Mouse (Mus musculus): Measurements from ENCODE around the gene Arnt2. TPM values are rescaled to one million over a fixed set of nuclear protein-coding genes. Genes with fewer than 3 reads are reported as not detected.

Arnt2 gene
- polyA plus RNA-seq, 1 experiment from 2014 or later, result 1.9 TPM

DNA sequence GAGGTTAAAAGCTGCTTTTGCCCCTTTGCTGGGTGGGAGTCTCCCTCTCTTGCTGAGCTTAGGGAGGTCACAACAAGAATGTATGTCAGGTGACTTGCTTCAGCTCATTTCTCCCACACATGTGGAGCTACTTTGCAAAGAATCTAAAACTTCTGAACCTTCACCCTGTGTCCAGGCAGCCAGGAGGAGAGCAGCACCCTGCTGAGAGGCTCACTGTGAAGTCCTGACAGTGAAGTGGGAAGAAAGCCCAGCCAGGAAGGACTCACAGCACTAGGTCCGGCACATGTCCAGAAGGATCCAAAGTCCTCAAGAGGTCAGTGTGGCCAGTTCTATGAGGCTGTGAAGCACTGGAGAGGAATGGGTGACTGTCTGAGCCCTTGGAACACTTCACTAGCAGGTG lies 51.5 kb downstream of the Arnt2 start:
- H3K36me3 ChIP-seq (ENCODE audit: control insufficient read depth, insufficient read depth, low read length), result no peaks in the 10 kb centered on the region
- H3K9ac ChIP-seq (ENCODE audit: low read depth, low read length), result no peak overlapping the region
- no peaks in the 10 kb centered on the region for H3K27me3 ChIP-seq (replicated peaks; ENCODE audit: control insufficient read depth, insufficient read depth, low read length)
- no peak overlapping the region for H3K27ac ChIP-seq (ENCODE audit: low read length)
- H3K4me2 ChIP-seq (ENCODE audit: low read depth, low read length), result no peak overlapping the region
- WGBS, result 65% methylated on average over 1 of the region's 1 CpGs
- no peak overlapping the region for H3K4me3 ChIP-seq (ENCODE audit: low read length)
- 0 out of 2 replicates have a peak, but pooled peaks cover 3% of the 10 kb centered on the region for H3K4me1 ChIP-seq (ENCODE audit: control insufficient read depth, insufficient read depth, low read length)
- no peak for ATAC-seq
- no peaks in the 10 kb centered on the region for H3K9me3 ChIP-seq (ENCODE audit: control insufficient read depth, low read length)

DNA sequence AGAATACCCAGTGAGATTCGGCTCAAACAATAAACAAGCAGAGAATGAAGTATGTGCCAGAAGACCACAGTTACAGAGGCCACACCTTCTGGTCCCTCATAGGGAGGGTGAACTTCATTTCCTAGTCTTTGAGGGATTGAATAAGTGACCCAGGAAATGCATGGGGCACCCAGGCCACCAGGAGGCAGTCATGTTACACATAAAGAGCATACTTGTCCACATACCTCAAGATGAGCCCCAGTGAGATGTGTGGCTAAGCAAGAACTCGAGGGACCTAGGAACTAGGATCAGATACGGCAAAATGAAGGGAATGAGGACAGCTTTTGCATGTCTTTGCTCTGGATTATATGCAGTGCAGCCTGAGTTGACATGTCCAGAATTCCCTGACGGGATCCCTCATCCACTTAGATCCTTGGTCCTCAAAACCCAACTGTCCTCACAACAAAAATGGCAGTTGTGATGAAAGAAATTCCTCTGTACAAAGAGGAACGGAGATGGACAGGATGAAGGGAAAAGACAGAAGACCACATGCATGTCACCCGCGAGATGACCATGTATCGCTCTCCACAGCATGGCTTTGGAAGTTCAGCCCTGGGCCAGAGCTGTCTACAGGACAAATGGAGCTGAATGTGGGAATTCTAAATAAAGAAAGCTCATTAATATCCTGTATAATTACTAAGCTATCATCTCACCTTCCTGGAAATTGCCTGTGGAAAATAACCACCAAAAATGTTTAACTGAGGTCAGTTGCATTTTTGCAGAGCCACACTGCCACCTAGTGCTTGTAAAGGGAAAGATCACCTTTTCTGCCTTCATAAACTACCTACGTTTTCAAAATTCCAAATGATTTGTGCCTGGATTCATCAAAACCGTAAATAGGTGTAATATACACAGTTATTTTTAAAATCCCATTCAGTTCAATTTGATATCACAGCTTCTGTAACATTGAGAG lies 54.1 kb downstream of the Arnt2 start:
- no peak overlapping the region for H3K27ac ChIP-seq (ENCODE audit: low read length)
- 61% methylated on average over 10 of the region's 10 CpGs for WGBS
- H3K4me3 ChIP-seq (ENCODE audit: low read length), result no peak overlapping the region
- no peaks in the 10 kb centered on the region for H3K27me3 ChIP-seq (replicated peaks; ENCODE audit: control insufficient read depth, insufficient read depth, low read length)
- 0 out of 2 replicates have a peak, but pooled peaks cover 3% of the 10 kb centered on the region for H3K4me1 ChIP-seq (ENCODE audit: control insufficient read depth, insufficient read depth, low read length)
- ATAC-seq, result peak; percentile 38; the same call in 1 of the 2 replicates
- H3K36me3 ChIP-seq (ENCODE audit: control insufficient read depth, insufficient read depth, low read length), result no peaks in the 10 kb centered on the region
- H3K9ac ChIP-seq (ENCODE audit: low read depth, low read length), result no peak overlapping the region
- no peak overlapping the region for H3K4me2 ChIP-seq (ENCODE audit: low read depth, low read length)
- no peaks in the 10 kb centered on the region for H3K9me3 ChIP-seq (ENCODE audit: control insufficient read depth, low read length)

DNA sequence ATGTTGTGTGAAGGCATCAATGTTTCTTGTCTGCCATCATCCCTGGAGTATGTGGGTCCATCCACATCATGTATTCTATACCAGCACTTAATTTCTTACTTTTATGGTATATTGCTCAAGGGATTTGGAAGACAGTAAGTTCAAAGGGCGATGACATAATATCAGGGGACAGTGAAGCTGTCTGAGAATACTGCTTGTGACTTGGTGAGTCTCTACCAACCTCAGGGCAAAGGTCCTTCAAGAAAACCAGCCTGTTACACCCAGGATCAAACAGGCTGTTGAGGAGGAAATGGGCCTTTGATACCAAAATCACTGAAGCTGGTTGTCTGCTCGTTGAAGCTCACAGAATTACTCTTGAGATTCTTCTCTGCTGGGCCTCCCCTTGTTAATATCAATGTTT lies 55.1 kb downstream of the Arnt2 start:
- WGBS, result 68% methylated on average over 2 of the region's 2 CpGs
- Histone ChIP-seq H3K36me3 (ENCODE audit: control insufficient read depth, insufficient read depth, low read length) (no peaks in the 10 kb centered on the region), H3K4me2 (ENCODE audit: low read depth, low read length) (no peak overlapping the region), H3K4me3 (ENCODE audit: low read length) (no peak overlapping the region), H3K9ac (ENCODE audit: low read depth, low read length) (no peak overlapping the region), H3K4me1 (ENCODE audit: control insufficient read depth, insufficient read depth, low read length) (0 out of 2 replicates have a peak, but pooled peaks cover 3% of the 10 kb centered on the region), H3K27ac (ENCODE audit: low read length) (no peak overlapping the region), H3K27me3 (replicated peaks; ENCODE audit: control insufficient read depth, insufficient read depth, low read length) (no peaks in the 10 kb centered on the region), H3K9me3 (ENCODE audit: control insufficient read depth, low read length) (no peaks in the 10 kb centered on the region)
- peak; percentile 69 for ATAC-seq

DNA sequence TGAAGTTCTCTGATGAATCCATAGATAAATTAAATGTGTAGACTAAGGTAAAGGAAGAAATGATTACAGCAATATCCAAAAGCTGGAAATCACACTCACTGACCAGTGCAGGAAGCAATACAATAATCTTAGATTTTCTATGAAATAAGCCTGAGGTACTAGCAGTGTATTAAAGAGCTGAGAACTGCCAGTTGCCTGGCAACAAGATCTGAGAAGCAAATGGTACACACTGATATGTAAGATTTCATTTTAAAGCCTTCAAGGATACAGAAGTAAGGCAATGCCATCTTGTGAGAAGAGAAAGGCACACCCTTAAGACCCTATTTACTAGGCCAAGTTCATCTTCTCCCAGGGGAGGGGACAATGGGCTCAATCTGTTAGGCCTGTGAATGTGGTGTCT lies 59.4 kb downstream of the Arnt2 start:
- no peak for ATAC-seq
- Histone ChIP-seq H3K9ac (ENCODE audit: low read depth, low read length) (no peak overlapping the region), H3K4me3 (ENCODE audit: low read length) (no peak overlapping the region), H3K36me3 (ENCODE audit: control insufficient read depth, insufficient read depth, low read length) (no peaks in the 10 kb centered on the region), H3K4me2 (ENCODE audit: low read depth, low read length) (no peak overlapping the region), H3K27me3 (replicated peaks; ENCODE audit: control insufficient read depth, insufficient read depth, low read length) (no peaks in the 10 kb centered on the region), H3K4me1 (ENCODE audit: control insufficient read depth, insufficient read depth, low read length) (0 out of 2 replicates have a peak, but pooled peaks cover 3% of the 10 kb centered on the region), H3K27ac (ENCODE audit: low read length) (no peak overlapping the region), H3K9me3 (ENCODE audit: control insufficient read depth, low read length) (no peaks in the 10 kb centered on the region)

DNA sequence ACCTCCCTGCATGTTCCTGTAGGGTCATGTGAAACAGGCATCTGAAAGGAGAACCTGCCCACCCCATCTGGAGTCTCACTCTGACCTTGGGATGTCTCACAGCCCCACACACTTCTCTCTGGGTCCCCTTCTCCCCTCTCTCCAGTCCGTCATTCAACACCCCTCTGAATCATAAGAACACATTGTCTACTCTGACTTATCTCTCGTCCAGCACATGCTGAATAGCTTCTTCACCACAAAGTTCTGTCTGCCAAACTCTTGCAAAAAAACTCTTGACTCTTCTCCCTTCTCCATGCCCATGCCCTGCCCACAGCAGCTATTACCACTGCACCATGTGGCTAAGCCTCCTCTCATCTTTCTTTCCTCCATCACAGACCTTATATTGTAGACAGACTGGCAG lies 60.0 kb downstream of the Arnt2 start:
- no peak overlapping the region for H3K9ac ChIP-seq (ENCODE audit: low read depth, low read length)
- H3K27ac ChIP-seq (ENCODE audit: low read length), result no peak overlapping the region
- no peaks in the 10 kb centered on the region for H3K36me3 ChIP-seq (ENCODE audit: control insufficient read depth, insufficient read depth, low read length)
- 74% methylated on average over 2 of the region's 2 CpGs for WGBS
- H3K27me3 ChIP-seq (replicated peaks; ENCODE audit: control insufficient read depth, insufficient read depth, low read length), result no peaks in the 10 kb centered on the region
- no peaks in the 10 kb centered on the region for H3K9me3 ChIP-seq (ENCODE audit: control insufficient read depth, low read length)
- H3K4me3 ChIP-seq (ENCODE audit: low read length), result no peak overlapping the region
- ATAC-seq, result no peak
- H3K4me1 ChIP-seq (ENCODE audit: control insufficient read depth, insufficient read depth, low read length), result no peaks in the 10 kb centered on the region
- H3K4me2 ChIP-seq (ENCODE audit: low read depth, low read length), result no peak overlapping the region

DNA sequence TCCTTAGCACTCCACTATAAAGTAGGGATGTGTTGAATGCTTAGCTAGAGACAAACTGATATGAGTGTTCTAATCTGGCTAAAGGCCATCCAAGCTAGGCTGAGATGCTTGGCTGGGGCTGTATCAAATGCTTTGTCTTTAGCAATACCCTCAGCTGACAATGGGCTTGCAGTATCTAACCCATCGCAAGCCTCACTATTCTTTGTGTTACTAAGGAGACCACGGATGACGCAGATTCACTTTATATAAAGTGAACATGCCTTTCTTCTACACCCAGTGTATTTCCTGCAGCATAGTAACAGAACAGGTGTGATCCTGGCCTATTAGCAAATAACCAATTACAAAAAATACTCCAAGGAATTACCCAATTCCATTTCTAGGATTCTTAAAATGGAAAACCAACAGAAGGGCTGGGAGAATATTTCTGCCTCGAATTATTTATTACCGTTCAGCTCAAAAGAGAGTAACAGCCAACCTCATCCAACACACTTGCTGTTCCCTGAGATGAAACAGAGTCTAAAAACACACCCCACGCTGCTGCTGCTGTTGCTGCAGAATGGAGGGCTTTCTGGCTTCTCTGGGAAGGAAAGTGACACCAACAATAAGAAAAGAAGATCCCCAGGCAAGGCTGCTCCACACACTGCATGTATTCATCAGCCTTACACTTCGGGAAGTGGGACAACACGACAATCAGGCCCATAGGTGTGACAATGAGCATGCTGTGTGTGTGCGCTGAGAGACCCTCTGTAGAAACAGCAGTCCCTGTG lies 61.6 kb downstream of the Arnt2 start:
- no peak for ATAC-seq
- Histone ChIP-seq H3K27ac (ENCODE audit: low read length) (no peak overlapping the region), H3K9me3 (ENCODE audit: control insufficient read depth, low read length) (no peaks in the 10 kb centered on the region), H3K9ac (ENCODE audit: low read depth, low read length) (no peak overlapping the region), H3K4me3 (ENCODE audit: low read length) (no peak overlapping the region), H3K4me2 (ENCODE audit: low read depth, low read length) (no peak overlapping the region), H3K27me3 (replicated peaks; ENCODE audit: control insufficient read depth, insufficient read depth, low read length) (no peaks in the 10 kb centered on the region), H3K36me3 (ENCODE audit: control insufficient read depth, insufficient read depth, low read length) (no peaks in the 10 kb centered on the region), H3K4me1 (ENCODE audit: control insufficient read depth, insufficient read depth, low read length) (no peaks in the 10 kb centered on the region)
- WGBS, result 89% methylated on average over 9 of the region's 9 CpGs

DNA sequence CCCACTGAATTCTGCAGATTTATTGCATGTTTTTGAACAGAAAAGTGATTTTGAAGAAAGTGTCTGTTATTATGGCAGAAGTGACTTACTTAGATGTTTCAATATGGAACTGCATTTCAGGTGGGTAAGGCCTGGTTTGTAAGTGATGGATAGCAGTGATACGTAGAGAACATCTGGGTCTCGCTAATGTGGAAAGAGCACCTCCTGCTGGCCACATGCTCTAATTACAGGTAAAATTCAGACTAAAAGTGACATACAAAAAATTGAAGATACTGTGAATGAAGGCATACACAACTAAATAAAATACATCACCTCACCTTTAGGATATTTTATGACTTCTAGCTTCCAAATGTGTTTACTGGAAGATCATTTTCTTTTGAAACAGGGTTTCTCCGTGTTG lies 66.8 kb downstream of the Arnt2 start:
- no peaks in the 10 kb centered on the region for H3K9me3 ChIP-seq (ENCODE audit: control insufficient read depth, low read length)
- no peaks in the 10 kb centered on the region for H3K36me3 ChIP-seq (ENCODE audit: control insufficient read depth, insufficient read depth, low read length)
- H3K27ac ChIP-seq (ENCODE audit: low read length), result no peak overlapping the region
- WGBS, result 90% methylated on average over 3 of the region's 3 CpGs
- H3K4me2 ChIP-seq (ENCODE audit: low read depth, low read length), result no peak overlapping the region
- no peaks in the 10 kb centered on the region for H3K27me3 ChIP-seq (replicated peaks; ENCODE audit: control insufficient read depth, insufficient read depth, low read length)
- H3K4me1 ChIP-seq (ENCODE audit: control insufficient read depth, insufficient read depth, low read length), result peaks cover 3% of the 10 kb centered on the region; the same call in 1 of the 2 replicates
- ATAC-seq, result no peak
- H3K9ac ChIP-seq (ENCODE audit: low read depth, low read length), result no peak overlapping the region
- no peak overlapping the region for H3K4me3 ChIP-seq (ENCODE audit: low read length)

DNA sequence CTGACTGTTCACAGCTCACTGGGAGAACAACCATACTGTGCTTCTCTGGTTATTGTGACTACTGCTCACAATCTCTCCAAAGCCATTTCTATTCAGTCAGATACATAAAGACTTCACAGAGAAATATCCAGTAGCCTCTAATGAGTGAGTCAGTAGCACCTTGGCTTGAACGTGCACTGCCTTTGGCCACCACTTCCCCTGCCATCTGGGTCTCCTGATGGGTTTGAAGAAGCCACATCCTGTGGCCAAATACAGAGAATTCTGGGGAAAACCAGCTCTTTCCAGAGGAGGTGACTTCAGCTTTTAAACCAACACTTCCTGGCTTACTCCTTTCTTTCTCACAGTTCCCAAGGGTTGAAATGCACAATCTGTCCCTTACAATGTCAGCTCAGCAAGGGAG lies 69.0 kb downstream of the Arnt2 start:
- Histone ChIP-seq H3K4me1 (ENCODE audit: control insufficient read depth, insufficient read depth, low read length) (peaks cover 3% of the 10 kb centered on the region; the same call in 1 of the 2 replicates), H3K4me3 (ENCODE audit: low read length) (no peak overlapping the region), H3K9me3 (ENCODE audit: control insufficient read depth, low read length) (no peaks in the 10 kb centered on the region), H3K36me3 (ENCODE audit: control insufficient read depth, insufficient read depth, low read length) (no peaks in the 10 kb centered on the region), H3K27ac (ENCODE audit: low read length) (no peak overlapping the region), H3K4me2 (ENCODE audit: low read depth, low read length) (no peak overlapping the region), H3K9ac (ENCODE audit: low read depth, low read length) (no peak overlapping the region), H3K27me3 (replicated peaks; ENCODE audit: control insufficient read depth, insufficient read depth, low read length) (no peaks in the 10 kb centered on the region)
- ATAC-seq, result no peak
- 80% methylated on average over 1 of the region's 1 CpGs for WGBS

DNA sequence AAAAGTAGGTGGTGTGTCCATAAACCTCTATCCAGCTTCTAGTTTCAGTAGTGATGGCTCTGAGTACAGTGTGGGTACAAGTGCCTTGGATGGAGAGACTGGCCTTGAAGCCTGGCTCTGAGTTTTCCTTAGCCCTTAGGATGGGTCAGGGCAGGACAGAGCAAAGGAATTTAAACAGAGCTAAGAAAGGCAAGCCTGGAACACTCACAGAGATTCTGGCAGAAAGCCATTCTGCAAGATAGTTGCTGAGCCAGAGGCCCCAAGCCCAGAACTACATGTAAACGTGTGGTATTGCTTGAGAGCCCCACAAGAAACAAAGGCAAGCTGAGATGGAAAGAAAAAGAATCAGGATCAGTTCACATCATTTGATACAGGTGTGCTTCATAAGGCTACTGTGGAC lies 70.8 kb downstream of the Arnt2 start:
- ATAC-seq, result 0 out of 2 replicates have a peak, but pooled peaks have one; percentile 21
- Histone ChIP-seq H3K4me1 (ENCODE audit: control insufficient read depth, insufficient read depth, low read length) (peaks cover 3% of the 10 kb centered on the region; the same call in 1 of the 2 replicates), H3K4me3 (ENCODE audit: low read length) (no peak overlapping the region), H3K9me3 (ENCODE audit: control insufficient read depth, low read length) (no peaks in the 10 kb centered on the region), H3K36me3 (ENCODE audit: control insufficient read depth, insufficient read depth, low read length) (no peaks in the 10 kb centered on the region), H3K9ac (ENCODE audit: low read depth, low read length) (no peak overlapping the region), H3K4me2 (ENCODE audit: low read depth, low read length) (no peak overlapping the region), H3K27me3 (replicated peaks; ENCODE audit: control insufficient read depth, insufficient read depth, low read length) (no peaks in the 10 kb centered on the region), H3K27ac (ENCODE audit: low read length) (peak overlapping the region; percentile 23; the same call in 1 of the 2 replicates)
- WGBS, result 32% methylated on average over 1 of the region's 1 CpGs

Measured in intestine, embryonic 16.5 days (tissue).